Mouse (Mus musculus) liver, embryonic 16.5 days (tissue): ENCODE measurements at regions not wholly inside any gene's neighbourhood (a gene's known extent, or its start where the extent isn't known, plus 50 kb on each side); places are given as distances from the start of the nearest gene placed in this dataset.
A peak's percentile ranks its signal among the peaks of the same experiment; 100 is the strongest.

Experiments
- ATAC-seq: fragments of 200-750 bp; cut with Nextera tagmentation; 2 replicates; pipeline ENCODE4 v1.8.0; 2017; ENCODE audit warnings: low read depth, mild to moderate bottlenecking, moderate number of reproducible peaks, moderate library complexity
- H3K27ac ChIP-seq: fragments of 300-500 bp; sonication (generic); 2 replicates; pipeline ENCODE4 v1.5.1; 2014; ENCODE audit warnings: mild to moderate bottlenecking, low read length
- H3K27me3 ChIP-seq: fragments of 300-500 bp; sonication (generic); 2 replicates; pipeline ENCODE4 v1.6.1; 2014; ENCODE audit warnings: low read depth, low read length, mixed read lengths; ENCODE audit not compliant: control insufficient read depth, insufficient read depth
- H3K36me3 ChIP-seq: fragments of 300-500 bp; sonication (generic); 2 replicates; pipeline ENCODE4 v1.6.1; 2014; ENCODE audit warnings: mild to moderate bottlenecking; ENCODE audit not compliant: control insufficient read depth, insufficient read depth
- H3K4me1 ChIP-seq: fragments of 300-500 bp; sonication (generic); 2 replicates; pipeline ENCODE4 v1.6.1; 2014; ENCODE audit warnings: low read depth, low read length, mixed read lengths; ENCODE audit not compliant: control insufficient read depth
- H3K4me2 ChIP-seq: fragments of 300-500 bp; sonication (generic); 2 replicates; pipeline ENCODE4 v1.6.1; 2014; ENCODE audit warnings: low read depth, low read length, mixed read lengths
- H3K4me3 ChIP-seq: fragments of 300-500 bp; sonication (generic); 2 replicates; pipeline ENCODE4 v1.5.1; 2014; ENCODE audit warnings: low read depth, mild to moderate bottlenecking, low read length
- H3K9ac ChIP-seq: fragments of 300-500 bp; sonication (generic); 2 replicates; pipeline ENCODE4 v1.6.1; 2014; ENCODE audit warnings: low read depth, low read length
- H3K9me3 ChIP-seq: fragments of 300-500 bp; sonication (generic); replicated peaks from 2 replicates; pipeline ENCODE4 v1.6.1; 2016; ENCODE audit warnings: low read length; ENCODE audit not compliant: control insufficient read depth
- WGBS: fragments of 180-500 bp; shearing (Covaris S2); extraction: QIAGEN DNeasy Blood & Tissue Kit; methylation state at CpG from one replicate; pipeline ENCODE4 v1.1.7; 2014; ENCODE audit not compliant: insufficient replicate concordance; 5-methylcytosine and 5-hydroxymethylcytosine counted together

GRCm38 (mm10) chr5:64613696-64614095 is 189.5 kb upstream of the Klf3 start:
- Histone ChIP-seq H3K36me3 (no peaks in the 10 kb centered on the region), H3K4me3 (no peak overlapping the region), H3K9me3 (no peaks in the 10 kb centered on the region), H3K4me1 (peaks cover 19% of the 10 kb centered on the region), H3K27ac (no peak overlapping the region), H3K9ac (no peak overlapping the region), H3K4me2 (no peak overlapping the region), H3K27me3 (no peaks in the 10 kb centered on the region)
- no peak for ATAC-seq
- WGBS: 73% methylated on average over 3 of the region's 3 CpGs

- ATAC-seq: no peak
- Histone ChIP-seq H3K27ac (no peak overlapping the region), H3K4me1 (peaks cover 4% of the 10 kb centered on the region), H3K9ac (no peak overlapping the region), H3K27me3 (no peaks in the 10 kb centered on the region), H3K4me2 (no peak overlapping the region), H3K9me3 (no peaks in the 10 kb centered on the region), H3K36me3 (no peaks in the 10 kb centered on the region), H3K4me3 (no peak overlapping the region)
- 66% methylated on average over 5 of the region's 5 CpGs for WGBS
Observed at GRCm38 (mm10) chr5:64618126-64618525, 185.1 kb upstream of the Klf3 start.

DNA sequence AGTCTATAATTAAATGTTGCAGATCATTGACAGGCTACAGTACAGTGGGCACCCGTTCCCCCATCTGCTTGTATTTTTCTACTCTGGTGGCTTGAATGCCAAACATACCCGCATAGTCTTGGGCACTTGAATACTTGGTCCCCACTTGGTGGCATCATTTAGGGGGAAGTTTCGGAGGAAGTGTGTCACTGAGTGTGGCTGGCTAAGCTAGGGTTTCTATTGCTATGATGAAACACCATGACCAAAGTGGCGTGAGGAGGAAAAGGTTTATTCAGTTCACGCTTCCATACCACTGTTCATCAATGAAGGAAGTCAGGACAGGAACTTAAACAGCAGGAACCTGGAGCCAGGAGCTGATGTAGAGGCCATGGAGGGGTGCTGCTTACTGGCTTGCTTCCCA is 183.4 kb upstream of the Klf3 start:
- H3K27ac ChIP-seq: no peak overlapping the region
- no peaks in the 10 kb centered on the region for H3K9me3 ChIP-seq
- WGBS: 62% methylated on average over 5 of the region's 5 CpGs
- ATAC-seq: no peak
- H3K27me3 ChIP-seq: no peaks in the 10 kb centered on the region
- no peaks in the 10 kb centered on the region for H3K36me3 ChIP-seq
- peaks cover 10% of the 10 kb centered on the region for H3K4me1 ChIP-seq
- H3K4me2 ChIP-seq: no peak overlapping the region
- H3K9ac ChIP-seq: no peak overlapping the region
- no peak overlapping the region for H3K4me3 ChIP-seq

- Histone ChIP-seq H3K27me3 (no peaks in the 10 kb centered on the region), H3K4me3 (no peak overlapping the region), H3K27ac (no peak overlapping the region), H3K36me3 (no peaks in the 10 kb centered on the region), H3K9me3 (no peaks in the 10 kb centered on the region), H3K9ac (no peak overlapping the region), H3K4me1 (peaks cover 10% of the 10 kb centered on the region), H3K4me2 (no peak overlapping the region)
- WGBS: 76% methylated on average over 5 of the region's 5 CpGs
- ATAC-seq: no peak
Observed at GRCm38 (mm10) chr5:64620726-64621125, 182.5 kb upstream of the Klf3 start.

- WGBS: 62% methylated on average over 1 of the region's 1 CpGs
- no peak overlapping the region for H3K4me2 ChIP-seq
- H3K9ac ChIP-seq: no peak overlapping the region
- no peak overlapping the region for H3K27ac ChIP-seq
- no peak overlapping the region for H3K4me3 ChIP-seq
- H3K9me3 ChIP-seq: no peaks in the 10 kb centered on the region
- ATAC-seq: no peak
- peaks cover 2% of the 10 kb centered on the region; the same call in 1 of the 2 replicates for H3K27me3 ChIP-seq
- peaks cover 10% of the 10 kb centered on the region for H3K4me1 ChIP-seq
- no peaks in the 10 kb centered on the region for H3K36me3 ChIP-seq
Observed at GRCm38 (mm10) chr5:64621386-64621785, 181.8 kb upstream of the Klf3 start.

DNA sequence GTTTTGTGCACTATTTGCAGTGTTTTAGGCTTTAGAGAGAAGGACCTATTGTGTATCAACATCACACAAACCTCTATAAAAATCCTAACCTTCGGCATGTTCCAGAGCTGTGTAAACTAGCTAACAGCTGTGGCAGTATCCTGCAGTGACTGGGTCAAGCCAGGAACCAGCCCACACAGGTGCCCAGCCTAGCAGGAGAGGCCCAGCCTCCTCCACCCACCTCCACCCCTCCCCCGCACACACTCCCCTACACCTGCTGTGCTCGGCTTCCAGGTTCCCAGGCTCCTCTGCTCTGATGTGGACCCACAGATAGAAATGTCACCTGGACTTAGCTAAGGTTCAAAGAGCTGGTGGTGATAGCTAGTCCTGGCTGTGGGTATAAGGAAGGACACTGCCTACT is 179.5 kb upstream of the Klf3 start:
- Histone ChIP-seq H3K27ac (peak overlapping the region; percentile 33; the same call in 1 of the 2 replicates), H3K36me3 (no peaks in the 10 kb centered on the region), H3K4me2 (no peak overlapping the region), H3K9me3 (no peaks in the 10 kb centered on the region), H3K27me3 (peaks cover 7% of the 10 kb centered on the region; the same call in 1 of the 2 replicates), H3K9ac (no peak overlapping the region), H3K4me3 (no peak overlapping the region), H3K4me1 (peaks cover 10% of the 10 kb centered on the region)
- peak; percentile 76 for ATAC-seq
- WGBS: 57% methylated on average over 3 of the region's 3 CpGs

DNA sequence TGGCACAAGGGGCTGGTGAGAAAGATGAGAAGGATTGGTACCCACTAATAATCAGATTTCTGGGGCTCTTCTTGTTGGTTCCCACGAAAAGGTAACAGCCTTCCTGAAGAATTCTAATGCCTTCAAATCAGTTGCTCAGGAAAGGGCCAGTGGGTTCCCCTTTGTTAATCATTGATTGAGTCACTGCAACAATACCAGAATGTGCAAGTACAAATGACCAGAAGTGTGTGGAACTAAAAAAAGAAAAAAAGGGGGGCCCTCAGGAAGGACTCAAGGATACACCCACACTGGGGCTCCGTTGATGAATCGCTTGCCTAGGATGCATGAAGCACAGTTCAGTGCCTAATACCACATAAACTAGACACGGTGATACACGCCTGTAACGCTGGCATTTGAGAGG is 179.0 kb upstream of the Klf3 start:
- Histone ChIP-seq H3K9ac (no peak overlapping the region), H3K27me3 (peaks cover 7% of the 10 kb centered on the region; the same call in 1 of the 2 replicates), H3K4me1 (peaks cover 10% of the 10 kb centered on the region), H3K4me3 (no peak overlapping the region), H3K9me3 (no peaks in the 10 kb centered on the region), H3K4me2 (no peak overlapping the region), H3K27ac (peak overlapping the region; percentile 33; the same call in 1 of the 2 replicates), H3K36me3 (no peaks in the 10 kb centered on the region)
- 56% methylated on average over 6 of the region's 6 CpGs for WGBS
- peak; percentile 45; the same call in 1 of the 2 replicates for ATAC-seq

GRCm38 (mm10) chr5:64625421-64625820 is 177.8 kb upstream of the Klf3 start:
- Histone ChIP-seq H3K4me1 (peaks cover 10% of the 10 kb centered on the region), H3K27ac (no peak overlapping the region), H3K4me3 (no peak overlapping the region), H3K9me3 (no peaks in the 10 kb centered on the region), H3K36me3 (no peaks in the 10 kb centered on the region), H3K9ac (no peak overlapping the region), H3K27me3 (peaks cover 7% of the 10 kb centered on the region; the same call in 1 of the 2 replicates), H3K4me2 (no peak overlapping the region)
- 68% methylated on average over 4 of the region's 4 CpGs for WGBS
- ATAC-seq: no peak

GRCm38 (mm10) chr5:64625841-64626298 is 177.3 kb upstream of the Klf3 start:
- H3K4me2 ChIP-seq: no peak overlapping the region
- no peak overlapping the region for H3K4me3 ChIP-seq
- no peak overlapping the region for H3K9ac ChIP-seq
- 20% methylated on average over 6 of the region's 6 CpGs for WGBS
- peaks cover 7% of the 10 kb centered on the region; the same call in 1 of the 2 replicates for H3K27me3 ChIP-seq
- H3K36me3 ChIP-seq: no peaks in the 10 kb centered on the region
- H3K9me3 ChIP-seq: no peaks in the 10 kb centered on the region
- H3K4me1 ChIP-seq: peaks cover 10% of the 10 kb centered on the region
- no peak overlapping the region for H3K27ac ChIP-seq
- ATAC-seq: no peak
